Mouse (Mus musculus) cerebellum, adult 11 months (tissue): ENCODE results near the gene 5730522E02Rik.
"Not testable (repeated sequence)": the region's sequence is repeated elsewhere in the genome, so short reads cannot be mapped to it uniquely, and the experiment has no call there.

ENCODE experiments used
- DNase-seq: peaks from one replicate; pipeline ENCODE4 v3.0.0; 2022

Gene 5730522E02Rik

GRCm38 (mm10) chr11:26210582-26211180, at the start of gene 5730522E02Rik:
TSS of gene 5730522E02Rik (minus strand) at chr11:26210763.
- no peak for DNase-seq

DNA sequence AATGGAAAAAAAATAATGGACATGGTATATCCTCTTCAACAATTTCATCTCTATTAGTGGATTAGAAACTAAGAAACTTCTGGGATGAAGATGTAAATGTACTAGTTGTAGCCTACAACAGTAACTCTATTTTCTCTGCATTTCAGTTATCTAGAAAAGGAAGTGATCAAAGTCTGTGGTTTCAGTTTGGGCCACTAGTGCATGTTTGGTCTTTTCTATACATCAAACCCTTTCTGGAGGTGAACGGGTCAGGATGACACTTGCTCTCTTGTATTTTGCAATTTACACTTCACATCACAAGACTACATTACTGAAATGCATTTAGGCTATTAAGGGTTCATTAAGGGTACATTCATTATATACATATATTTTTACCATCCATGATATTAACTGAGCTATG, 26.0 kb upstream of the 5730522E02Rik start:
- DNase-seq = no peak

DNA sequence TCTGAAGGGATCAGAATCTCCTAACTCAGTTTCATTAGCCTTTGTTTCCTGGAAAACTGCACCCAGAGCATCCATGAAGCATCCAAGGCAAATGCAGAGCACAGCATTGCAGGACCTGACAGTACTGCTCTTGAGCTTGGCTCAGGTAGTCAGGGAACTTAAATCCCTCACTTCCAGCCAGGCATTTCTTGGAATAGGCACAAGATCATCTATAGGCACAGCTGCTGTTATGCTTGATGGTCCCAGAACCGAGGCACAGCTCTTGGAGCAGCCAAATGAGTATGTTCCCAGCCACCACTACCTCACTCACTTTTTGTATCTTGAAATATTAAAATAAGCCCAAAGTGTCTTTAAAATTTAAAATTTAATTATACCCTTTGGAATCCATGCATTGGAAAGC, 19.3 kb upstream of the 5730522E02Rik start:
- DNase-seq = no peak

DNA sequence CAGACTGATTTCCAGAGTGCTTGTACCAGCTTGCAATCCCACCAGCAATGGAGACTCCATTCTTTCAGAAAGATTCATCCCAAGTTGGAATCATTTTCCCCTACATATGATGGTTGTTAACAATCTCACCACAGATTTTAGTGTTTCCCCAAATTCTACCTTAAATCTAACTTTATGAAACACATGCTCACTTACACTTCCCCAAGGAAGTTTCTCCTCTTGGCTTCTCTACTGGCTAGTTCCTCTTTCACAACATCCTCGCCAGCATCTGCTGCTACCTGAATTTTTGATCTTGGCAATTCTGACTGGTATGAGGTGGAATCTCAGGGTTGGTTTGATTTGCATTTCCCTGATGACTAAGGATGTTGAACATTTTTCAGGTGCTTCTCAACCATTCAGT, 3.1 kb upstream of the 5730522E02Rik start:
- not testable (repeated sequence) for DNase-seq

- peak; percentile 8 for DNase-seq
Observed at GRCm38 (mm10) chr11:26209811-26210581, 567 bp downstream of the 5730522E02Rik start.

- DNase-seq = no peak
Observed at GRCm38 (mm10) chr11:26203466-26203865, 7.1 kb downstream of the 5730522E02Rik start.

DNA sequence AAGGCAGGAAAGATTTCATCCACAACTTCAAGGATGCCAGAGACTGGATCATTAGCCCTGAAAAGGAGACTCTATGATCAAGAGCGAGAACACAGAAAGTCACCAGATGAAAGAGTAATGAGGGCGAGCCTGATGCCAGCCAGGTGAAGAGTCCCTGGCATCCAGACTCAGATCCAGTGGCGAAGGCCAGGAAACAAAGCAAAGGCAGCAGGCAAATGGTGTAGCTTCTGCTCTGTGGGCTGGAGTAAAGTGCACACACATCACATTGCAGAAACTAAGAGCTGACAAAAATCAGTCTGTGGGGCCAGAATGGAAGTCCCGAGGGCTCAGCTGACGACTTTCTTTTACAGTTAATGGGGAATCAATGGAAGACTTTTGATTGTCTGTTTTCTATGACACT, 7.7 kb downstream of the 5730522E02Rik start:
- no peak for DNase-seq

DNA sequence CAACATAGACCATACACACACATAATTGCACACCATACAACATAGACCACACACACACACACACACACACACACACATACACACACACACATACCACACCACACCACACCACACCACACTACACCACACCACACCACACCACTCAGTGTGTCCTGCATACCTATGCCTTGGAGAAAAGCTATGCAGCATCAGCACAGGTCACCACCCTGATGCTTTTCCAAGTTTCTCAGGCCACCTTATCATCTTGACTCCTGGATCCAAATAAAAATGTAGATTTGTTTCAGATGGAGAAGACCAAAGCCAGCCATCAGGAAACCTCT, 8.8 kb downstream of the 5730522E02Rik start:
- no peak for DNase-seq

GRCm38 (mm10) chr11:26200970-26201777, 9.4 kb downstream of the 5730522E02Rik start:
- peak; percentile 16 for DNase-seq

GRCm38 (mm10) chr11:26195468-26195867, 15.1 kb downstream of the 5730522E02Rik start:
- DNase-seq = no peak

GRCm38 (mm10) chr11:26187231-26187967, 23.2 kb downstream of the 5730522E02Rik start:
- DNase-seq = no peak

DNA sequence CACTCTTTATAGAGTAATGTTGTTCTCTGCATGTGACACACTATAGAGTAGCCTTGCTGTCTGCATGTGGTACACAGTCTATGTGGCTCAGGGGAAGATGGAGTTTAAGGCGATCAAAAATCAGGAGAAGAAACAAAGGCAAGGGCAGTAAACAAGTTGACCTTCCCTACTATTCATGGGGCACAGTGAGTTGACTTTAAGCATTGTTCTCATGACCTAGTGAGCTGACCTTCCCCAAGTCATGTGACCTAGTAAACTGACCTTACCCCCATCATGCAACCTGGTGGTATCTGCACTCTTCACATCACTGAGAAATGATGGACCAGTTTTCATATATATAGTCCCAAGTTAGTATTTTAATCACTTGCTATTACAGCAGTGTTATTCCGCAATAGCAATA, 40.0 kb downstream of the 5730522E02Rik start:
- DNase-seq = no peak

- DNase-seq = no peak
Observed at GRCm38 (mm10) chr11:26167609-26167971, 43.0 kb downstream of the 5730522E02Rik start.

DNA sequence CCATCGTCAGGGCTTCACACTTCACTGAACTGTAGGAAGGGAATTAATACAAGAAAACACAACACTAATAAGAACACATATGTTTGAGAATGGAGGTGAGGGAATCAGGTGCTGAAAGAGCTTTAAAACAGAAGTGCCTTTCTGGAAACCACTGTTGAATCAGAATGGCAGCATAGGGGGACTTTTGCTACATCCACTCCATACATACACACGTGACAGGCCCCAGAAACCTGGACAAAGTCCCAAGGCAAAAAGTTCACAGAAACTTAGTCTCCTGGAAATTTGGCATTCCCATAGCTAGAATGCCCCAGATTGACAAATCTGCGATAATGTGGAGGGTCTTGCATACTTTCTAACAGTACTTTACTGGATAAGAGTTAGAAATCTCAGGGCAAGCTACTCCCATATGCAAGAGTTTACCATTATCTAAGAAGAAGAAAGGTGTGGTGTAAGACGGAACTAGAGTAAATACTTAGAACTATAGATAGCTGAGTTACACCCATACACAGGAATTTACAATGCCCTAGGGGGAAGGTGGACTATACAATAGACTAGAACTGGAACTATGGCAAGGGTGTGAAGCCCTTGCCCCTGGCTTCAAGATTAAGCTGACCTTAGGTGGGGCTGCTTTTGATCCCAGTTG, 43.5 kb downstream of the 5730522E02Rik start:
- no peak for DNase-seq

DNA sequence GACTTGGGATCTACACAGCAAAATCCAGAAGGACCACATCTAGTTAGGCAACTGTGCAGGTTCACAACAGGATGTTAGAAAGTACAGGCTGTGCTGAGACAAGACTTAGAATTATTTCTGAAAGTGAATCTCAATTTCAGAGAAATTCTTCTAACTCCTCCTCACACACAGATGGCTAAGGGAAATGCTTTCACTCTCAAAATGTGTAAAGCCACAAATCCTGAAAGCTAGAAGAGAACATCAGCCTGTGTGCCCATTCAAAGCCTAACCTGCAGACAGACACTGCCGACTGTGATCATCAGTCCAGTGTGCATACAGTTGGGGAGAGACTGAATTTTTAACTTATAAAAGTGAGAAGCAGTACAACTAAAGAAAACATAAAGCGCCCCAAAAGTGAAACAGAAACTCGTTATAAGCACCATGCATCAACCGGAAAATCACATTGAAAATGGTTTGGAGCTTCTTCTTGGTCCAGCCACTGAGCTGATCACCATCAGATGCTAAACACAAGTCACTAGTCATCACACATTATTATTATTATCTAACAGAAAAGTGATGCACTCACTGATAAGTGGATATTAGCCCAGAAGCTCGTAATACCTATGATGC, 45.8 kb downstream of the 5730522E02Rik start:
- DNase-seq = no peak

GRCm38 (mm10) chr11:26161354-26161753, 49.2 kb downstream of the 5730522E02Rik start:
- DNase-seq = no peak

- DNase-seq = no peak
Observed at GRCm38 (mm10) chr11:26159033-26159432, 51.5 kb downstream of the 5730522E02Rik start.

GRCm38 (mm10) chr11:26140024-26140423, 70.5 kb downstream of the 5730522E02Rik start:
- no peak for DNase-seq

- DNase-seq = no peak
Observed at GRCm38 (mm10) chr11:26138013-26138412, 72.5 kb downstream of the 5730522E02Rik start.

DNA sequence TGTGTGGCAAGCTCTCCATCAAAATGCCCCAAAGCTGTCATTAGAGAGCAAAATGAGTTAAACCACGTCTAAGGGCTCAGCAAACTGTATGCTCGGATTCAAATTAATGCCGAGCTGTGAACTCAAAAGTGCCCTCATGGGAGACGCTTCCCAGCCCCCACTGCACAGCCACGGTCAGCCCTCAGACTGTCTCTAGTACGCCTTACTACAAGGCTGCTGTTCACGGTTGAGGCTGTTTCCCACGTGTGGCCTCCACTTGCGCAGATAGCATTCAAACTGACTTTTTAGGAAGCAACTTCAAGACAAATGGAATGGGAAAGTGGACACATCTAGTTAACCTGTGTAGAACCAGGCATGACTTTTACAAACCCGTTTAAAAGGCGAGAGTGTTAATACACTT, 79.7 kb downstream of the 5730522E02Rik start:
- DNase-seq = no peak

- no peak for DNase-seq
Observed at GRCm38 (mm10) chr11:26129054-26129453, 81.5 kb downstream of the 5730522E02Rik start.

GRCm38 (mm10) chr11:26128385-26128784, 82.2 kb downstream of the 5730522E02Rik start:
- no peak for DNase-seq
